Mouse (Mus musculus) bone marrow macrophage, adult 2 months (primary cell): ENCODE results near the gene Gm9602. TPM values are rescaled to one million over a fixed set of nuclear protein-coding genes. Genes with fewer than 3 reads are reported as not detected.
"Not testable (repeated sequence)": the region's sequence is repeated elsewhere in the genome, so short reads cannot be mapped to it uniquely, and the experiment has no call there.

Source experiments
- H3K27ac ChIP-seq: 2 replicates; pipeline ENCODE4 v1.5.1; 2012; ENCODE audit warnings: low read depth, low read length; ENCODE audit not compliant: insufficient read depth
- H3K4me1 ChIP-seq: 2 replicates; pipeline ENCODE4 v1.6.1; 2012; ENCODE audit warnings: low read length; ENCODE audit not compliant: control insufficient read depth, insufficient read depth
- H3K4me3 ChIP-seq: 2 replicates; pipeline ENCODE4 v1.5.1; 2012; ENCODE audit warnings: mild to moderate bottlenecking, low read length, moderate library complexity; ENCODE audit not compliant: insufficient read depth
- polyA plus RNA-seq: library from polyadenylated mRNA; stranded (reverse); fragments of >200 nt; gene quantifications from 2 replicates; pipeline ENCODE4 v1.2.4, GENCODE M21; 2012; ENCODE audit not compliant: missing spikeins, insufficient read depth, insufficient read length

Gm9602 gene
- not detected in 2 replicates for polyA plus RNA-seq

- H3K4me3 ChIP-seq, H3K4me1 ChIP-seq, H3K27ac ChIP-seq: not testable (repeated sequence)
These were observed at the start of gene Gm9602 for GRCm38 (mm10) chr14:4776037-4776436. Gm9602 (plus strand) TSS chr14:4776337.

GRCm38 (mm10) chr14:4806421-4806820 is 30.3 kb downstream of the Gm9602 start:
- not testable (repeated sequence) for H3K27ac ChIP-seq, H3K4me1 ChIP-seq, H3K4me3 ChIP-seq

- H3K4me1 ChIP-seq, H3K4me3 ChIP-seq, H3K27ac ChIP-seq: not testable (repeated sequence)
These were observed 45.8 kb downstream of the Gm9602 start for GRCm38 (mm10) chr14:4821950-4822349.

Other genes starting within 250 kb of the Gm9602 start
- not detected in 2 replicates for gene Gm3047, start 220.9 kb upstream of the Gm9602 start, polyA plus RNA-seq
- not detected in 2 replicates for gene Gm8159, start 144.0 kb upstream of the Gm9602 start, polyA plus RNA-seq
- not detected in 2 replicates for gene Gm3239, start 112.1 kb upstream of the Gm9602 start, polyA plus RNA-seq
- not detected in 2 replicates for gene Gm7876, start 67.1 kb upstream of the Gm9602 start, polyA plus RNA-seq
- gene Gm3252, start 49.6 kb upstream of the Gm9602 start, polyA plus RNA-seq: not detected in 2 replicates
- gene Gm3269, start 61.8 kb downstream of the Gm9602 start, polyA plus RNA-seq: not detected in 2 replicates
- gene Gm3264, start 79.2 kb downstream of the Gm9602 start, polyA plus RNA-seq: not detected in 2 replicates
- gene Gm3278, start 116.1 kb downstream of the Gm9602 start, polyA plus RNA-seq: not detected in 2 replicates
- gene Gm8297, start 207.6 kb downstream of the Gm9602 start, polyA plus RNA-seq: not detected in 2 replicates
- gene Gm3298, start 239.6 kb downstream of the Gm9602 start, polyA plus RNA-seq: not detected in 2 replicates